Mouse (Mus musculus): ENCODE data around the gene Anapc15. TPM values are rescaled to one million over a fixed set of nuclear protein-coding genes. Genes with fewer than 3 reads are reported as not detected.

The Anapc15 gene
- polyA plus RNA-seq, 1 experiment = 103 TPM

DNA sequence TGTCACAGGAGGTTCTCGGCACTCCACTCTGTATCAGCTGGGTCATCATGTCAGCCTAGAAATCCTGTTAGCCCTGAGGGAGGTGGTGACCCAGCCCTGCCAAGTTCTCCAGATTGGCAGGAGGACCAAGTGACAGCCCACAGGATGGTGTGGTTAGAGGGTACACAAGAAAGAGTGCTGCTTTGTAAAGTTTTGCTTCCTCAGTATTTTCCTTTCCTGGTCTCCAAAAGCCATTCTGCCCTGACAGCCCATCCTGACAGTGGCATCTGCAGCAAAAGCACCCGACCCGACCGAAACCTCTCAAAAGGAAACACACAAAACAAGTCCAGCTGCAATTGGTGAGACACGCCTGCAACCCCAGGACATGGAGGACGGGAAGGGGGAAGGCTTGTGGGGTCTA, 19.3 kb upstream of the Anapc15 start:
- Histone ChIP-seq H3K27ac (ENCODE audit: control insufficient read depth, insufficient read depth, low read length) (no peak overlapping the region), H3K36me3 (ENCODE audit: control insufficient read depth, insufficient read depth, low read length) (no peaks in the 10 kb centered on the region), H3K4me1 (replicated peaks; ENCODE audit: control insufficient read depth, insufficient read depth, low read length) (no peaks in the 10 kb centered on the region), H3K4me3 (ENCODE audit: control insufficient read depth, insufficient read depth, low read length) (no peak overlapping the region), H3K27me3 (ENCODE audit: control insufficient read depth, insufficient read depth, low read length) (no peaks in the 10 kb centered on the region; the same call in 1 of the 2 replicates)
- no peak for DNase-seq
- TF ChIP-seq POLR2A (IDR thresholded peaks at IDR 0.05; ENCODE audit: control insufficient read depth, extremely low read depth, insufficient read depth, low read length, poor library complexity) (no peak), CTCF (IDR thresholded peaks at IDR 0.05; ENCODE audit: borderline replicate concordance, control insufficient read depth, extremely low read depth, insufficient read depth, low read length, poor library complexity) (no peak)
- 72% methylated on average over 6 of the region's 6 CpGs for WGBS

DNA sequence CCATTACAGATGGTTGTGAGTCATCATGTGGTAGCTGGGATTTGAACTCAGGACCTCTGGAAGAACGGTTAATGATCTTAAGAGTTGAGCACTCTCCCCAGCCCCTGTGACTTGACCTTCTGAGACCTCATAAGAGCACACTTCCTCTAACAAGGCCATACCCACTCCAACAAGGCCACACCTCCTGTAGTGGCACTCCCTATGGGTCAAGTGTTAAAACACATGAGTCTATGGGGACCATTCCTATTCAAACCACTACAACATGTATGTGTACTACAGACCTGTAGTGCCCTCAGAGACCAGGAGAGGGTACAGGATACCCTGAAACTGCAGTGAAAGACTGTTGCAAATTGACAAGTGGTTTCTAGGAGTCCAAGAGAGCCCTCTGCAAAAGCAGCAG, 15.6 kb upstream of the Anapc15 start:
- TF ChIP-seq CTCF (IDR thresholded peaks at IDR 0.05; ENCODE audit: borderline replicate concordance, control insufficient read depth, extremely low read depth, insufficient read depth, low read length, poor library complexity) (no peak), POLR2A (IDR thresholded peaks at IDR 0.05; ENCODE audit: control insufficient read depth, extremely low read depth, insufficient read depth, low read length, poor library complexity) (no peak)
- H3K36me3 ChIP-seq (ENCODE audit: control insufficient read depth, insufficient read depth, low read length) = no peaks in the 10 kb centered on the region
- 93% methylated on average over 1 of the region's 1 CpGs for WGBS
- H3K27ac ChIP-seq (ENCODE audit: control insufficient read depth, insufficient read depth, low read length) = no peak overlapping the region
- H3K4me1 ChIP-seq (replicated peaks; ENCODE audit: control insufficient read depth, insufficient read depth, low read length) = no peaks in the 10 kb centered on the region
- H3K4me3 ChIP-seq (ENCODE audit: control insufficient read depth, insufficient read depth, low read length) = no peak overlapping the region
- H3K27me3 ChIP-seq (ENCODE audit: control insufficient read depth, insufficient read depth, low read length) = no peaks in the 10 kb centered on the region
- DNase-seq = no peak

DNA sequence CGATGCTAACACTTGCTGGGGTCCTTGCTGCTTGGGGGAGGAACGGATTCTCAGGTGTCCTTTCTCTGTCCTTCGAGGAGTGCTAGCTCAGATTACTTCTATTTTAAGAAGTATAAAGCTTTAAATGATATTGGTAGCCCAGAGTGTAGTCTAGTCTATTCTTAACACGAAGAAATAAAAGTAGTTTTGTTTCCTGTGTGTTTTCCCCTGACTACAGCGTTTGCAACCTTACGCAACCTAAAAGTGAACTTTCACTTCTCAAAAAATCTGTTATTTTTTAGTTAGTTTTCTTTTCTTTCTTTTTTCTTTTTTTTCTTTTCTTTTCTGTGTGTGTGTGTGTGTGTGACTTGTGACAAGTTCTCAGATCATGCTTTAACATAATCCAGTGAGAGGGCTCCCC, 11.8 kb upstream of the Anapc15 start:
- no peak overlapping the region for H3K27ac ChIP-seq (ENCODE audit: control insufficient read depth, insufficient read depth, low read length)
- no peaks in the 10 kb centered on the region for H3K27me3 ChIP-seq (ENCODE audit: control insufficient read depth, insufficient read depth, low read length)
- H3K4me1 ChIP-seq (replicated peaks; ENCODE audit: control insufficient read depth, insufficient read depth, low read length) = no peaks in the 10 kb centered on the region
- 49% methylated on average over 6 of the region's 6 CpGs for WGBS
- H3K4me3 ChIP-seq (ENCODE audit: control insufficient read depth, insufficient read depth, low read length) = no peak overlapping the region
- TF ChIP-seq CTCF (IDR thresholded peaks at IDR 0.05; ENCODE audit: borderline replicate concordance, control insufficient read depth, extremely low read depth, insufficient read depth, low read length, poor library complexity) = no peak
- TF ChIP-seq POLR2A (IDR thresholded peaks at IDR 0.05; ENCODE audit: control insufficient read depth, extremely low read depth, insufficient read depth, low read length, poor library complexity) = no peak
- no peak for DNase-seq
- H3K36me3 ChIP-seq (ENCODE audit: control insufficient read depth, insufficient read depth, low read length) = no peaks in the 10 kb centered on the region

DNA sequence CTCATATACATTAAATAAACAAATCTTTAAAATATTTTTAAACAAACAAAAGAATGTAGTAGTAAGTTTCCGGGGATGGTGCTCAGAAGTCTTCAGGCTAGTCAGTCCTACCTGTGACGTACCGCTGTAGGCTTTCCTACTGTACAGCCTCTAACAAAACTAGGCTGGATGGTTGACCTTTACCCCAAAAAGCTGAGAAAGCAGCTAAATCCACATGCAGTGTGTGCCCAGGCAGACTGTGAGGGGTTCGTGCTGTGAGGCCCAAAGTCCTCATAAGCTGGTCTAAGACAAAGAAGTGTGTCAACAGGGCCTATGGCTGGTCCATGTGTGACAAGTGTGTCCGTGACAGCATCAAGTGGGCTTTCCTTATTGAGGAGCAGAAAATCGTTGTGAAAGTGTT, 10.7 kb upstream of the Anapc15 start:
- Histone ChIP-seq H3K27me3 (ENCODE audit: control insufficient read depth, insufficient read depth, low read length) (no peaks in the 10 kb centered on the region), H3K36me3 (ENCODE audit: control insufficient read depth, insufficient read depth, low read length) (no peaks in the 10 kb centered on the region), H3K4me3 (ENCODE audit: control insufficient read depth, insufficient read depth, low read length) (no peak overlapping the region), H3K27ac (ENCODE audit: control insufficient read depth, insufficient read depth, low read length) (no peak overlapping the region), H3K4me1 (replicated peaks; ENCODE audit: control insufficient read depth, insufficient read depth, low read length) (no peaks in the 10 kb centered on the region)
- DNase-seq = no peak
- 92% methylated on average over 6 of the region's 6 CpGs for WGBS
- TF ChIP-seq CTCF (IDR thresholded peaks at IDR 0.05; ENCODE audit: borderline replicate concordance, control insufficient read depth, extremely low read depth, insufficient read depth, low read length, poor library complexity) (no peak), POLR2A (IDR thresholded peaks at IDR 0.05; ENCODE audit: control insufficient read depth, extremely low read depth, insufficient read depth, low read length, poor library complexity) (no peak)

DNA sequence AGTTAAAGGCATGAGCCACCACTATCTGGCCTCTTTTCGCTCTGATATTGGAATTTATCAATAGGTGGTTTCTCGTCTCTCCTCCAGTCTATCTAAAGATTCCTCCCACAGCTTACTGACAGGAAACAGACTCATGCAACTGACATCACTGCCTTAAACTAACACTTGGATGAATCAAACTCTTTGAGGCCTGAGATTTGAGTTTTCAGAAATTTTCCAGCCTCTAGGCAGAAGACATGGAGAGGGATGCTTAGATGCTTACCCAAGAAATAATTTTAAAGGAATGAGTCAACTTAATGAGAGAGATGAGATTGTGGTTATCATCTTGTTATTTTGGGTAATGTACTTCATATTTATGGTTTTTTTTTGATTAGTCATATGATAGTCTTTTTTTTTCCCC, 9.7 kb upstream of the Anapc15 start:
- no peak overlapping the region for H3K4me3 ChIP-seq (ENCODE audit: control insufficient read depth, insufficient read depth, low read length)
- H3K4me1 ChIP-seq (replicated peaks; ENCODE audit: control insufficient read depth, insufficient read depth, low read length) = 0 out of 2 replicates have a peak, but pooled peaks cover 2% of the 10 kb centered on the region
- no peaks in the 10 kb centered on the region for H3K36me3 ChIP-seq (ENCODE audit: control insufficient read depth, insufficient read depth, low read length)
- no peak overlapping the region for H3K27ac ChIP-seq (ENCODE audit: control insufficient read depth, insufficient read depth, low read length)
- TF ChIP-seq POLR2A (IDR thresholded peaks at IDR 0.05; ENCODE audit: control insufficient read depth, extremely low read depth, insufficient read depth, low read length, poor library complexity) = no peak
- TF ChIP-seq CTCF (IDR thresholded peaks at IDR 0.05; ENCODE audit: borderline replicate concordance, control insufficient read depth, extremely low read depth, insufficient read depth, low read length, poor library complexity) = no peak
- DNase-seq = no peak
- H3K27me3 ChIP-seq (ENCODE audit: control insufficient read depth, insufficient read depth, low read length) = no peaks in the 10 kb centered on the region
- WGBS = 79% methylated on average over 2 of the region's 2 CpGs

DNA sequence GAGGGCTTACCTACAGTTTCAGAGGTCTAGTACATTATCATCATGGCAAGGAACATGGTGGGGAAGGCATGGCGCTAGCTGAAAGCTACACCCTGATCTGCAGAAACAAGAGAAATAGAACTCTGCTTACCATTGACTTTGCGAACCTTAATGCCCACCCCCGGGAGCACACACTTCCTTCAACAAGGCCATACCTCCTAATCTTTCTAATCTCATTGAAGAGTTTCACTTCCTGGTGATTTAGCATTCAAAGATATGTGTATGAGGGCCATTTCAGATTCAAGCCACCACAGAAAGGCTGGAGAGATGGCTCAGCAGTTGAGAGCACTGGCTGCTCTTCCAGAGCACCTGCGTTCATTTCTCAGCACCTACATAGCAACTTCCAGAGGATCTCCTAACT, 6.4 kb upstream of the Anapc15 start, which contains the start of gene Folr2:
Gene Folr2 (minus strand): TSS at position 101 of the 400 bp plus-strand sequence.
- Histone ChIP-seq H3K4me1 (replicated peaks; ENCODE audit: control insufficient read depth, insufficient read depth, low read length) (0 out of 2 replicates have a peak, but pooled peaks cover 2% of the 10 kb centered on the region), H3K27ac (ENCODE audit: control insufficient read depth, insufficient read depth, low read length) (no peak within 1 kb of the TSS), H3K27me3 (ENCODE audit: control insufficient read depth, insufficient read depth, low read length) (no peaks in the 10 kb centered on the region), H3K4me3 (ENCODE audit: control insufficient read depth, insufficient read depth, low read length) (no peak within 1 kb of the TSS), H3K36me3 (ENCODE audit: control insufficient read depth, insufficient read depth, low read length) (no peaks in the 10 kb centered on the region)
- WGBS = 78% methylated on average over 4 of the region's 4 CpGs
- TF ChIP-seq POLR2A (IDR thresholded peaks at IDR 0.05; ENCODE audit: control insufficient read depth, extremely low read depth, insufficient read depth, low read length, poor library complexity) (no peak), CTCF (IDR thresholded peaks at IDR 0.05; ENCODE audit: borderline replicate concordance, control insufficient read depth, extremely low read depth, insufficient read depth, low read length, poor library complexity) (no peak)
- DNase-seq = no peak

DNA sequence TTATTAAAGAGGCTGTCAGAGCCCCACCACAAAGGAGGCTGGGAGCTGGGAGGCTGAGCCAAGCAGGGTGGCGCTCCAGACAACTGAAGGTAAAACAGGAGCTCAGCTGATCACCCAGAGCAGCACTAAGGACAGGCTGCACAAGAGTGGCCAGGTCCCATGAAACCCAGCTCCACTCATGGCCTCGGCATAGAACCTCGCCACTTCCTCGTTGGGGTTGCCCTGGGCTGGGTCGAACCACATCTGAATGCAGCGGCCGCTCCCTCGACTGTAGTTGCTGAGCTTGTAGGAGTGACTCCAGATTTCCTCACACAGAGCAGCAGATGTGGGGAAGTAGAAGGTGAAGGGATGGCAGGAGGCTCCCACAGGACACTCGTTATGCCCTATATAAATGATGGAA, 5.2 kb upstream of the Anapc15 start:
- no peak for DNase-seq
- 34% methylated on average over 9 of the region's 9 CpGs for WGBS
- TF ChIP-seq POLR2A (IDR thresholded peaks at IDR 0.05; ENCODE audit: control insufficient read depth, extremely low read depth, insufficient read depth, low read length, poor library complexity) (no peak), CTCF (IDR thresholded peaks at IDR 0.05; ENCODE audit: borderline replicate concordance, control insufficient read depth, extremely low read depth, insufficient read depth, low read length, poor library complexity) (no peak)
- 0 out of 2 replicates have a peak, but pooled peaks cover 2% of the 10 kb centered on the region for H3K4me1 ChIP-seq (replicated peaks; ENCODE audit: control insufficient read depth, insufficient read depth, low read length)
- no peak overlapping the region for H3K4me3 ChIP-seq (ENCODE audit: control insufficient read depth, insufficient read depth, low read length)
- no peaks in the 10 kb centered on the region for H3K36me3 ChIP-seq (ENCODE audit: control insufficient read depth, insufficient read depth, low read length)
- no peaks in the 10 kb centered on the region for H3K27me3 ChIP-seq (ENCODE audit: control insufficient read depth, insufficient read depth, low read length)
- H3K27ac ChIP-seq (ENCODE audit: control insufficient read depth, insufficient read depth, low read length) = no peak overlapping the region

All from thymus, adult 2 months (tissue).